Mouse (Mus musculus) forebrain, embryonic 10.5 days (tissue): Measurements from ENCODE around the gene Zdhhc24. TPM values are rescaled to one million over a fixed set of nuclear protein-coding genes. Genes with fewer than 3 reads are reported as not detected.
A peak's percentile ranks its signal among the peaks of the same experiment; 100 is the strongest.

Experiments
- DNase-seq: peaks from one replicate; pipeline ENCODE4 v3.0.0-alpha.2; 2017; ENCODE audit warnings: low spot score; ENCODE audit errors: extremely low spot score
- H3K27ac ChIP-seq: fragments of 300-500 bp; sonication (generic); 2 replicates; pipeline ENCODE4 v1.5.1; 2016; ENCODE audit warnings: mild to moderate bottlenecking
- H3K27me3 ChIP-seq: fragments of 300-500 bp; sonication (generic); 2 replicates; pipeline ENCODE4 v1.6.1; 2016; ENCODE audit warnings: mild to moderate bottlenecking; ENCODE audit not compliant: poor library complexity, severe bottlenecking
- H3K36me3 ChIP-seq: fragments of 300-500 bp; sonication (generic); replicated peaks from 2 replicates; pipeline ENCODE4 v1.6.1; 2016; ENCODE audit warnings: mild to moderate bottlenecking, moderate library complexity
- H3K4me1 ChIP-seq: fragments of 300-500 bp; sonication (generic); 2 replicates; pipeline ENCODE4 v1.6.1; 2016
- H3K4me3 ChIP-seq: fragments of 300-500 bp; sonication (generic); 2 replicates; pipeline ENCODE4 v1.5.1; 2016; ENCODE audit warnings: mild to moderate bottlenecking, moderate library complexity
- H3K9me3 ChIP-seq: fragments of 300-500 bp; sonication (generic); 2 replicates; pipeline ENCODE4 v1.6.1; 2016; ENCODE audit warnings: mild to moderate bottlenecking, moderate library complexity
- WGBS: fragments of 180-500 bp; shearing (Covaris S2); methylation state at CpG from one replicate; pipeline ENCODE4 v1.1.7; 2016; 5-methylcytosine and 5-hydroxymethylcytosine counted together
- polyA plus RNA-seq: library from polyadenylated mRNA; unstranded; fragments of >200 nt; fragmentation: Nextera tagmentation; extraction: Ambion mirVana; gene quantifications from 2 replicates; pipeline ENCODE4 v1.2.1, GENCODE M21; 2016

The Zdhhc24 gene
- 11.5 and 13.2 TPM in 2 replicates for polyA plus RNA-seq

DNA sequence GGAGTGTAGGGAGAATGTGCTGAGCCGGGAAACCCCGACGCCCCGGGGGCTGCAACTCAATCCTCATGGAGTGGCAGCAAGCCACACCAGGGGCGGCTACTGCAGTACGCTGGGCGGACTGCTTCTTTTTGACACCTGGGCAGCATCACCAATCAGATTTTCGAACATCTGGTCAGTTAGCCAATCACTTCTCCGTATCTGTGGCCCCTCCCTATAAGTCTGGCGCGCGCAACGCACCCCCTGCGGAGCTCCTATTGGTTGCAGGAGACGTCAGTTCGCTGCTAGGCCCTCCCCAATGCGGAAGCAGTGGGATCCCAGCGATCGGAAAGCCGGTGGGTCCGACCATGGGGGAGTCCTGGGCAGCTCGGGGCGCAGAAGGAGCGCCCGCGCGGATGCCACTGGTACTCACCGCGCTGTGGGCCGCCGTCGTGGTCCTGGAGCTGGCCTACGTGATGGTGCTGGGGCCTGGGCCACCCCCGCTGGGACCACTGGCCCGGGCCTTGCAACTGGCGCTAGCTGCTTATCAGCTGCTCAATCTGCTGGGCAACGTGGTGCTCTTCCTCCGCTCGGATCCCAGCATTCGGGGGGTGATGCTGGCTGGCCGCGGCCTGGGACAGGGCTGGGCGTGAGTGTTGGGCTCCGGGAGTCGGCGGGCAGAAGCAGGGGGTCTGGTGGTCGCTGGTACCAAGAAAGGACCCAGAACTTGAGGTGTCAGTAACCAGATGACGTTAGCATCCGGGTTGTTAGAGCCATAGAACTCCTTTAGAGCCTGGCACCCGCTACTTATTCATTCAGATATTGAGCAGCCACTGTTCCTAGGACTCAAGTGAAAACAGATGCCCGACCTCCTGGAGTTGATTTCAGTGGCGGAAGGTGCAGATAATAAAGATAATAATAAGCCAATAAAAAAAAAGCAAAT lies at the start of gene Zdhhc24:
TSS of gene Zdhhc24 (plus strand) at position 264 of the 919 bp plus-strand sequence.
- peak; percentile 95 for DNase-seq
- peaks cover 39% of the 10 kb centered on the region for H3K4me1 ChIP-seq
- WGBS: 2% methylated on average over 52 of the region's 52 CpGs
- H3K27ac ChIP-seq: peak within 1 kb of the TSS; percentile 85
- H3K4me3 ChIP-seq: peak within 1 kb of the TSS; percentile 80
- 0 out of 2 replicates have a peak, but pooled peaks cover 3% of the 10 kb centered on the region for H3K36me3 ChIP-seq
- H3K9me3 ChIP-seq: no peaks in the 10 kb centered on the region
- H3K27me3 ChIP-seq: peaks cover 14% of the 10 kb centered on the region

DNA sequence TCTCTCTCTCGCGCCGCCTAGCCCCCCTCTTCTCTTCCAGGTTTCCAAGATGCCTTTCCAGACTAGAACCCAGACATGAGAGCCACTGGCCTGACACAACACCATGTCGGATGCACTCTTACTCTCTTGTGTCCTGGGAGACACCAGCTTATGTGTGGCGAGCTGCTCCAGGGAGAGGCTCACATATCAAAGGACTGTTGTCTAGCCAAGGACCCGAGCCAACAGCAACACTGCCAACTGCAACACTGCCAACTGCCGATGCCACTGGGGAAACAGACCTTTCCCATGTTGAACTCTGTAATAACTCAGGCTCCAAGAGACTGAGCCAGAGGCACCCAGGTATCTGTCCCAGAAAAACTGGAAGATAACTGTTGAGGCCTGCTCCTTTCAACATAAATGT lies 49.3 kb upstream of the Zdhhc24 start:
- WGBS: 73% methylated on average over 7 of the region's 7 CpGs
- no peak overlapping the region for H3K27ac ChIP-seq
- no peak for DNase-seq
- no peak overlapping the region for H3K4me3 ChIP-seq
- H3K36me3 ChIP-seq: peaks cover 40% of the 10 kb centered on the region
- peaks cover 8% of the 10 kb centered on the region for H3K4me1 ChIP-seq
- no peaks in the 10 kb centered on the region for H3K27me3 ChIP-seq
- no peaks in the 10 kb centered on the region for H3K9me3 ChIP-seq

DNA sequence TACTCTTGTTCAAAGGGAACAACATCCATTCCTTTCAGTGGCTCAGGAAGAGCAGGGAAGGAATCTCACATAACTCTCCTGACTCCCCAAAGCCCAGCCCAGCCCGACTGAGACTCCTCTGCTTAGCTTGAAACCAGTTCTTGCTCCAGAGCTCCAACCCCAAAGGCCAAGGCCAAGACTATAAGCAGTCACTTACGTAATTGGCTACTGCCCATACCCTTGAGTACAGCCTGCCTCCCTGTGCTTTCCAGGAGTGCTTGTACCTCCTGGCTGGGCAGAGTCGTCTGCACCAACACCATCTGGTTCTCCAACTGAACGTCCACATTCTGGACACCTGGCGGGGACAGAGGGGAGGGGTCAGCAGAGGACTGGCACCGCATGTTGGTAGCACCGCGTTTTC lies 44.5 kb upstream of the Zdhhc24 start:
- H3K9me3 ChIP-seq: no peaks in the 10 kb centered on the region
- no peak for DNase-seq
- peaks cover 19% of the 10 kb centered on the region for H3K4me1 ChIP-seq
- no peaks in the 10 kb centered on the region for H3K27me3 ChIP-seq
- WGBS: 87% methylated on average over 8 of the region's 8 CpGs
- no peak overlapping the region for H3K4me3 ChIP-seq
- H3K27ac ChIP-seq: no peak overlapping the region
- peaks cover 16% of the 10 kb centered on the region for H3K36me3 ChIP-seq

DNA sequence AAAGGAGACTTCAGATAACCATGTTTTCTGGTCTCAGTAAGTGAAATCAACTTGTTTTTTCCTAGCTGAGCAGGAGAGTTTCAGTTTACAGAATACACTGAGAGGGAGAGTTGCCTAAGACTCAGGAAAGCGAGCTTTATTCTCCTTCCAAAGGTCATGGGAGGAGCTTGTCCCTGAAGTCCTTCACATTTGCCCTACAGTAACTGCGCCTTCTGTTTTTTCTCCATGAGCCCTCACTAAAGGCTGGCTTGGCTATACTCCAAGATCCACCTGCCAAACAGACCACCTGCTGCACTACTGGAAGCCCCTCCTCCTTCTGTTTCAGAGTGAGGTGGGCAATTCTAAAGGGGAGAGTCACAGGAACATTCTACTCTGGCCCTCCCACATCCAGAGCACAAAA lies 42.4 kb upstream of the Zdhhc24 start:
- Histone ChIP-seq H3K27ac (no peak overlapping the region), H3K36me3 (peaks cover 14% of the 10 kb centered on the region), H3K27me3 (peaks cover 17% of the 10 kb centered on the region), H3K9me3 (no peaks in the 10 kb centered on the region), H3K4me3 (no peak overlapping the region), H3K4me1 (peaks cover 29% of the 10 kb centered on the region)
- WGBS: 83% methylated on average over 2 of the region's 2 CpGs
- no peak for DNase-seq

DNA sequence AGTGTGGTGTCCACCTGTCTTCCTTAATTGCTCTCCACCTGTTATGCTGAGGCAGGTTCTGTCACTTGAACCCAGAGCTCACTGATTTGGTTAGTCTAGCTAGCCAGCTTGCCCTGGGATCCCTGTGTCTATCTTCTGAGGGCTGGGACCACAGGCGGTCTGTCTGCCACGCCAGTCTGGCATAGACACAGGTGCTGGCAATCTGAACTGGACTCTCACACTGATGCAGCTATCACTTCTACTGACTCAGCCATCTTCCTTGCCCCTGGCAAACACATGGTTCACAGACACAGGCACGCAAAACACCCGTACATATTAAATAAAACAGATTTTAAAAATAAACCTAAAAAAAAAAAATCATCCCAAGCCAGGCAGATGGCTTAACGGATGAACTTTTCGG lies 41.4 kb upstream of the Zdhhc24 start:
- no peak overlapping the region for H3K27ac ChIP-seq
- WGBS: 92% methylated on average over 6 of the region's 6 CpGs
- DNase-seq: no peak
- H3K27me3 ChIP-seq: peaks cover 27% of the 10 kb centered on the region
- peaks cover 26% of the 10 kb centered on the region for H3K4me1 ChIP-seq
- no peaks in the 10 kb centered on the region for H3K9me3 ChIP-seq
- no peak overlapping the region for H3K4me3 ChIP-seq
- peaks cover 11% of the 10 kb centered on the region for H3K36me3 ChIP-seq

DNA sequence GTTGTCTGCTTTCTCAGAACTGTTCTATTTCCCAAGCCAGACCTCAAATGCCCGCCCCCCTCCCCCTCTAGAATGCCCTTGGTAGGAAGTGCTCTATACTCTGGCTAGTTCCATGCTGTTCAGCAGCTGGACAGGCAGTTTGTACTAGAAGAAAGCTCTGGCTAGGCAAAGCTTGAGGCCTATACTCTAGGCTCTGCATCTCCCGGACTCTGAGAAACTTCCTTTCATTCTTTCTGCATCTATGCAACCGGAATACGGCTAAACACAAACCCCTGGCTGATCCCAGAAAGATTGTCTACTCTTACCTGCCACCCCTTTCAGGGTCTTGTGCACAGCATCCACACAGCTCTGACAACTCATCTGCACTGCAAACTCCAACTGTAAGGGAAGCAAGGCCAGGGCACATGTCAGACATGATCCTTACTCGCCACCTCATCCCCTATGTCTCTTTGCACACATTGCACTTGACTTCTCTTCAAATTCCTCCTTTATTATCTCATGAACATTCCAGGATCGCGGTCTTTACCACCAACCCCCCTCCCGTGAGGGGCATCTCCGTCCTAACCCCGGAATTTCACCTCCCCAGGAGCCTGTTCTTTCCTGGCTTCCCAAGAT lies 39.8 kb upstream of the Zdhhc24 start:
- 33% methylated on average over 10 of the region's 10 CpGs for WGBS
- DNase-seq: no peak
- Histone ChIP-seq H3K36me3 (no peaks in the 10 kb centered on the region; the same call in 1 of the 2 replicates), H3K4me3 (peak overlapping the region; percentile 71), H3K27me3 (peaks cover 32% of the 10 kb centered on the region), H3K9me3 (no peaks in the 10 kb centered on the region), H3K4me1 (peaks cover 21% of the 10 kb centered on the region), H3K27ac (peak overlapping the region; percentile 86)

DNA sequence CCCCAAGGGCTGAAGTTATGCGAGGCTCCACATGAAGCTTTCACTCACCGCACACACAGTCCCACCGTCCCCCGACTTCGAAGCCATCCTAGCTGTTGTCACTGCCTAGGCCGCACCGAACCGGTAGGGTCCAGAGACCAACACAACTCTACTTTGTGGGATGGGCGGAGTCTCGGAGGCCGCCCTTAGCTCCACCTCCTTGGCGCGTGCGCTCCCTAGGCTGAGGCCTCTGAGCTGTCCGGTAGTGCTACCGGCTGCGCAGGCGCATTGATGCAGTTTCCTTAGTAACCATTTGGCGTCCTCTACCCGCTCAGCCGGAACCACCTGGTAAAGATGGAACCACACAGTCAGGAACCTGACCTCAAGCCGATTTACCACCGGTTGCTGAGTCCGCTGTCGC lies 39.3 kb upstream of the Zdhhc24 start, which contains the start of the genes Ccs and Ccdc87:
TSS of gene Ccs (minus strand) at position 184 of the 400 bp plus-strand sequence.
TSS of gene Ccdc87 (plus strand) at position 218 of the 400 bp plus-strand sequence.
- no peaks in the 10 kb centered on the region for H3K36me3 ChIP-seq
- peak within 1 kb of the TSS; percentile 71 for H3K4me3 ChIP-seq
- peaks cover 21% of the 10 kb centered on the region for H3K4me1 ChIP-seq
- H3K9me3 ChIP-seq: no peaks in the 10 kb centered on the region
- H3K27me3 ChIP-seq: peaks cover 32% of the 10 kb centered on the region
- WGBS: under 1% methylated on average over 25 of the region's 25 CpGs
- H3K27ac ChIP-seq: peak within 1 kb of the TSS; percentile 86
- DNase-seq: peak; percentile 94

DNA sequence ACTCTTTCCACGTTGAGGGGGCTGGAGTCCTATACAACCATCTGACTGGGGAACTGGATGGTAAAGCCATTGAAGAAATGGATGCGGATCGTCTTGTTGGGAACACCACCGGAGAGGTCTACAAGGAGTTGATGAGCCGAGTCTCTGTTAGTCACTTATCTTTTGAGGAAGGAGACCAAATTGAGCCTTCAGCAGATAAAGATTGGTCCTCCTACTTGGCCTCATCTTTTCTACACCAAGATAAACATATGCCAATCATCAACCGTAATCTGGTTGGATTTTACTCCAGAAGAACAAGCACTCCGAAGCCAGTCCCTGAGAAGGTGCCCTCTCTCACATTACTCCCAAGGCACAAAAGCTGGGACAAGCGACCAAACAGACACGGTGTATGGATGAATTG lies 37.6 kb upstream of the Zdhhc24 start:
- peaks cover 21% of the 10 kb centered on the region for H3K4me1 ChIP-seq
- H3K27ac ChIP-seq: no peak overlapping the region
- H3K27me3 ChIP-seq: peaks cover 32% of the 10 kb centered on the region
- no peak overlapping the region for H3K4me3 ChIP-seq
- no peak for DNase-seq
- H3K9me3 ChIP-seq: no peaks in the 10 kb centered on the region
- H3K36me3 ChIP-seq: no peaks in the 10 kb centered on the region
- WGBS: 85% methylated on average over 9 of the region's 9 CpGs

DNA sequence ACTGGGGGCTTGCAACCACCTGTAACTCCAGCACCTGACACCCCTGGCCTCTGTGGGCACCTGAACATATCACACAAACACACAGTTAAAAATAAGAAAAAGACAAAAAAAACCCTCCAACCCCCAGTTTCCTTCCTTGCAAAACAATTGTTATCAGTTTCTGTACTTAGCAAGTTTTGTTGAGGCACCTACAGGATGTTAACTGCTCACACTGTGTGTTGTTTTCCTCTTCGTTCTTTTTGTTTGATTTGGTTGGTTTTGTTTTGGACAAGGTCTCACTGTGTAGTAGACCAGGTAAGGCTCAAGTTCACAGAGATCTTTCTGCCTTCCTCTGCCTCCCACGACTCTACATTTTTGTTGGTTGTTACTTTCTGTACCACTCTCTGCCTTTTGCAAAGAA lies 35.9 kb upstream of the Zdhhc24 start:
- Histone ChIP-seq H3K4me1 (peaks cover 21% of the 10 kb centered on the region), H3K27me3 (peaks cover 32% of the 10 kb centered on the region)
- WGBS: 78% methylated on average over 2 of the region's 2 CpGs

DNA sequence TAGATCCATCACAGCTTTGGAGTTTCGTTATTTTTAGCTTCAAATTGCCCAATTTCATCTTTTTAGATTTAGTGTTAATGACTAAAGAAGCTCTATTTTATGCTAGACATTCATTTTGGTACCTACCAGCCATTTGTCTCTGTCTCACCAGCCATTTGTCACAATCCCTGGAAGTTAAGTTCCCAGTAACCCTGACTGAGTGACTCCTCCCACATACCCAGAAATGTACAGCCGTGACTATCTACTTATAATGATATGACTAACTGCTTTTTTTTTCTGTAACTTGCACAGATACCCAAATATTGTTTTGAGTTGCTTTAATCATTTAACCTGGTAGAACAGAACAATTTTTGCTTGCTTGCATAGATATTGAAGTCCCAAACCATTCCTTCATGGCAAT lies 32.6 kb upstream of the Zdhhc24 start:
- H3K4me1 ChIP-seq: no peaks in the 10 kb centered on the region
- H3K27me3 ChIP-seq: peaks cover 17% of the 10 kb centered on the region
- no peak overlapping the region for H3K4me3 ChIP-seq
- no peak for DNase-seq
- H3K27ac ChIP-seq: no peak overlapping the region
- WGBS: 89% methylated on average over 2 of the region's 2 CpGs
- H3K9me3 ChIP-seq: no peaks in the 10 kb centered on the region
- no peaks in the 10 kb centered on the region for H3K36me3 ChIP-seq

More for the DNA sequence above, 35.9 kb upstream of the Zdhhc24 start:
- Histone ChIP-seq H3K36me3 (no peaks in the 10 kb centered on the region), H3K9me3 (no peaks in the 10 kb centered on the region), H3K27ac (no peak overlapping the region), H3K4me3 (no peak overlapping the region)
- no peak for DNase-seq

DNA sequence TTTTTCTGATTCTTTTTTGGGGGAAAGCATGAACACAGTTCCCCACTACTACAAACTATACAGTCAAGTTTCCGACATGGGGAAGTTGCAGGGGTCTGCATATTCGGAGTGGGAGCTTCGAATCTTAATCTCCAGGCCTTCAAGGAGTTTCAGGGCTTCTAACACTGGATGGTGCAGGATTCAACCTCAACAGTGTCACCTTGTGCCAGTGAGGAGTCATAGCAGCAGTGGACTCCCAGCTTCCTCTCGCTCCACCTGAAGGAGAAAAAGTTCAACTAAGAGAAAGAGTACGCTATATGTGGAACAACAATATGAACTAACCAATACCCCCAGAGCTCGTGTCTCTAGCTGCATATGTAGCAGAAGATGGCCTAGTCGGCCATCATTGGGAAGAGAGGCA lies 31.0 kb upstream of the Zdhhc24 start:
- no peak overlapping the region for H3K4me3 ChIP-seq
- H3K27me3 ChIP-seq: peaks cover under 1% of the 10 kb centered on the region; the same call in 1 of the 2 replicates
- WGBS: 42% methylated on average over 7 of the region's 7 CpGs
- DNase-seq: no peak
- no peaks in the 10 kb centered on the region for H3K36me3 ChIP-seq
- no peaks in the 10 kb centered on the region for H3K4me1 ChIP-seq
- no peak overlapping the region for H3K27ac ChIP-seq
- no peaks in the 10 kb centered on the region for H3K9me3 ChIP-seq

DNA sequence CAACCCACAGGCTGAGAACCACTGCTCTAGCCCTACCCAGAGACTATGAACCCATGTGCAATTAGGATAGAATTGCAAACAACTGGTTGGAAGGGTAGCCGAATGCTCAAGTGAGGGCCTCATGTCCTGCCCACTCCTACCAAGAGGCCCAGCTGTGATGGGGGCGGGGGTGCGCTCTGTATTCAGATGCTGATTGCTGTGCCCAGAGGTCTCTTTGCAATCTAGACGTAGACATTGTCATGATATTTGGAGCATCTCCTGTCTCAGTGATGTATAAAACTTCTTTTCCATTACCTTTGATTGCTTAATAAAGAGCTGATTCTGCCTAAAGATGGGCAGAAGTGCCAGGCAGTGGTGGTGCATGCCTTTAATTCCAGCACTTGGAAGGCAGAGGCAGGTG lies 28.7 kb upstream of the Zdhhc24 start:
- Histone ChIP-seq H3K36me3 (no peaks in the 10 kb centered on the region), H3K4me1 (peaks cover 5% of the 10 kb centered on the region), H3K27me3 (no peaks in the 10 kb centered on the region), H3K27ac (no peak overlapping the region), H3K9me3 (no peaks in the 10 kb centered on the region), H3K4me3 (no peak overlapping the region)
- WGBS: 69% methylated on average over 4 of the region's 4 CpGs
- DNase-seq: no peak

DNA sequence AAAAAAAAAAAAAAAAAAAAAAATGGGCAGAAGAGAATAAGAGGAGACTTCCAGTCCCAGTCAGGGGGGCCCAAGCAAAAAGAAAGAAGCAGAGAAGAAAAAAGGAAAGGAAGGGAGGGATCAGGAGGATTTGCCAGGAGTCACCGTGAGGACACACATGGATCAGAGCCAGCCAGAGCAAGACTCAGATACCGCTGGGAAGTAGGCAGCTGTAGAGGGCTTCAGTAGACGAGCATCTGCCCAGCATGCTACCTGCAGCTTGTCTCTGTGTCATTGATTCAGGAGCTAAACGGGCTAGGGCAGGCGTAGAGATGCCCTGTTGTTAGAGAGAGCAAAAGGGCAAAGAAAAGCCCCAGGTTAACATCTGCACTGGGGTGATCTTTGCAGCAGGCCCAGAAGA lies 28.2 kb upstream of the Zdhhc24 start:
- Histone ChIP-seq H3K4me1 (peaks cover 10% of the 10 kb centered on the region), H3K36me3 (no peaks in the 10 kb centered on the region), H3K4me3 (no peak overlapping the region), H3K27ac (no peak overlapping the region), H3K27me3 (0 out of 2 replicates have a peak, but pooled peaks cover under 1% of the 10 kb centered on the region), H3K9me3 (no peaks in the 10 kb centered on the region)
- WGBS: 50% methylated on average over 5 of the region's 5 CpGs
- DNase-seq: no peak
